Mouse (Mus musculus): ENCODE measurements around the gene Gpatch4. TPM values are rescaled to one million over a fixed set of nuclear protein-coding genes. Genes with fewer than 3 reads are reported as not detected.

The Gpatch4 gene
- polyA plus RNA-seq (2017; shearing (Covaris generic)): 10 to 100 TPM; 20.8 to 37.5 (median 36.6) TPM

DNA sequence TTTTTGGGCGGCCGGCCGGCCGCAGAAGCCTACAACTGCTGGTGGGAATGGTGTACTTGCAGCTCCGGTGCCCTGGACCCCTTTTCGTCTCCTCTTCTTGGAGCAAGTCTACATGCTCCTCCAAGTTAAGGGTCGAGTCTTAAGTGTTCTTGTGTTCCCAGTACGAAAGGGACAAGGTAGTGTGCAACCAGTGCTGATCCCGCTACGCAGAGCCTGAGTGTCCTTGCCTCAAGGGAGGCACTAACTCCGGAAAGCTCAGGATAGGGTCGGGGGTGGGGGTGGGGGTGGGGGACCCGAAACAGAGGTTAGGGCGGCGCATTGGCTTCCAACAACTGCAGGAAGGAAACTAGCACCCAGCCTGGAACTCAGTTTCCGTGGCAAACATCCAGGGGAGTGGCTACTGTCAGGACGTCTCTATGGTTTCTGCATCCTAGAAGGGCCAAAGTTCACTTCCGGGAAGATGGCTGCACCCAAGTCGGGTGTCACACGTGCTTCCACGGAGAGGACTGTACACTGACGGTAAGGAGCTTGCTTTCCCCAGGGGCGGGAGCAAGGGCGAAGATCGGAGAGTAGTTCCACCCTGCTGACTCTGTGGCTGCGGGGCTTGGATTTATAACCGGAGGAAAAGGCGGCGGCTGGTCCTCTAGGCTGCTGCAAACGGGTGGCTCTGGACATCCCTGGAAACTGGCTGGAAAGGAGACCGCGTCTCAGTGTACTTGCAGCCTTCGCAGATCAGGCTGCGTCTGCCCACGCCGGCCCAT, at the start of gene Gpatch4:
Gene Gpatch4 (plus strand): TSS at position 448 of the 761 bp plus-strand sequence.
- peak; percentile 97 for ATAC-seq

DNA sequence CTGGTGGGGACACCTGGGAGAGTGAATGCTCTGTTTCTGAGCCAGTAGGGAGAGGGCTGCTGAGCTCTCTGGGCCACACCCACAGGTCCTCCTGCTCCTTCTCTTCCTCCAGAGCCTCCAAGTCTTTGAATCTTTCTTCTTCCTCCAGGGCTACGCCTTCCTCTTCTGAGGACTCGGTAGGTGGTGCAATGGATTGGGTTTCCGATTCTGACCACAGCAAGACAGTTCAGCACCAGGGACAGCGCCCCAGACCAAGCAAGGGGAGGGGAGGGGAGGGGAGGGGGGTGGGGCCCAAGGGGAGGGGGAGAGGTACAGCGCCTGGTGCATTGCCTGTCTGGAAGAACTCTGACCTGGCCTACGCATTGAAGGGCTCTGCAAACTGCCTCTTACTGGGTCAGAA, 49.5 kb upstream of the Gpatch4 start:
- no peak for ATAC-seq

DNA sequence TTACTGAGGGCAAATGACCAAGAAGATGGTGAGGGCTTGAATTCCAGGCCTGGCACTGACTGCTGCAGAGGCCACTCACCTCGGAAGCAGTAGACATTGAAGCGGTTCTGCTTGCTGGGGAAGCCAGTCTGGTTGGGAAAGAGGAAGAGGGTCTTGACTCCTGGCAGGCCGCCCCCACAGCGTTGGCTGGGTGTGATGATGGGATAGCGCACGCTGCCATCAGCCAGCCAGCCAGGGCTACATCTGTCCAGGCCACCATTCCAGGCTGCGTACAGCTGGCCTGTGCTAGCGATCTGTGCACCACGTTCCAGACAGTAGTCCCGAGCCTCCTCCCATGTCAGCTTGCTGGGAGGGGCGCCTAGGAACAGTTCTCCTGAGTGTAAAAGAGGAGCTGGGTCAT, 47.6 kb upstream of the Gpatch4 start:
- ATAC-seq: no peak

DNA sequence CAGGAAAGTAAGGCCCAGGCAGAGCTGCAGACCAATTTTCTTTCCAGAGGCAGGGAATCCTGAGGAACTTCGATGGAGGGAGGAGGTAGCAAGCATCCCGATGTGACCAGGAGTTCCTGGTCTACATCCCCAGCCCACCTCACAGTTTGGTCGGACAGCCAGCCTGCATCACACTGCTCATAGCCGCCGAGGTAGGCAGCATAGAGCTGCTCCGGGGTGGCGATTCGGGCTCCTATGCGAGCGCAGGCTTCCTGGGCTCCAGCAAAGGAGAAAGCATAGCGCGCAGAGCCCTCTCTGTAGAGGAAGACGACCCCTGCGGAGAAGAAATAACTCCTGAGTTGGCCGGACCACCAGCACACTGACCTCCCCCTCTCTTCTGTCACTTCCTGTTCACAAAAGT, 46.5 kb upstream of the Gpatch4 start:
- no peak for ATAC-seq

DNA sequence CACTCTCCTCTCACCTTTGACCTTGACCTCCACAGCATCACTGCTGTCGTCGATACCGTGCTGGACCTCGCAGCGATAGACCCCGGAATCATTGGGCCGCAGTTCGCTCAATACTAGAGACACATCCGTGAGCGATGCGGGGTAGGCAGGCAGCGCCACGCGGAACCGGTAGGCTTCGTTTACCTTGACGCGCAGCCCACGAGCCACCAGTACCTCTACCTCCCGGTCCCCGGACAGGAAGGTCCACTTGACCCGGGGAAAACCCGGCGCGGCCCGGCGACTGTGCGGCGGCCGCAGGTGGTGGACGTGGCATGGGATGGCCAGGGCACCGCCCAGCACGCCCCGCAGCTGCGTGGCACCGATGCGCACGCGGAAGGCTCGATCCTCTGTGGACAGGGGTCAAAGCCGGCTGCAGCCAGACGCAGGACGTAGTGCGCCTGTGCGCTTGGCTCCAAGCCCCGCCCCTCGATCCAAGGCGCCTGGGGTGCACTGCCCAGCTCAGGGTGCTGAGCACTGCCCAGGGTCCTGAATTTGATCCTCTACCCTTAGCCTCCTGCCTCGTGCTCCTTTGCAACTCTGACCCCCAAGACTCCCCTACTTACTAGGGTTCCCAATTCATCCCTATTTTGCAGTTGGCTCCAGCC, 45.8 kb upstream of the Gpatch4 start:
- no peak for ATAC-seq

DNA sequence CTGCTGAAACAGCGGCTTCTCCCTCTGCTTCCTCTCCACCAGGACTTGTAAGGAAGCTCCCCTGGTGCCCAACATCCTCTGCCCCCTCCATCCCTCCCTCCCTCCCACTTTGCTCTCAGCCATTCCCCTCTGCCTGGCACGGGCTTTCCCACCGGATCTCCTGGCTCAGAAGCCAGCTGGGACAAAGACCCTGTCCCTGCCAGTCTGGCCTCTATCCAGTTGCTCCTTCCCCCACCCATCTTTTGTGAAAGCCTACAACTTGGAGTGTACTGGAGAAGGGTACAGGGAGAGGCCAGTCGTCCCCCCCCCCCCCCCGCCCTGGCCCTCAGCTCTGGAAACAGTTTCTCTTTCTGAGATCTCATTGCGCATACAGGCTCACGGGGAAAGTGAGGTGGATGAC, 44.2 kb upstream of the Gpatch4 start:
- ATAC-seq: no peak

DNA sequence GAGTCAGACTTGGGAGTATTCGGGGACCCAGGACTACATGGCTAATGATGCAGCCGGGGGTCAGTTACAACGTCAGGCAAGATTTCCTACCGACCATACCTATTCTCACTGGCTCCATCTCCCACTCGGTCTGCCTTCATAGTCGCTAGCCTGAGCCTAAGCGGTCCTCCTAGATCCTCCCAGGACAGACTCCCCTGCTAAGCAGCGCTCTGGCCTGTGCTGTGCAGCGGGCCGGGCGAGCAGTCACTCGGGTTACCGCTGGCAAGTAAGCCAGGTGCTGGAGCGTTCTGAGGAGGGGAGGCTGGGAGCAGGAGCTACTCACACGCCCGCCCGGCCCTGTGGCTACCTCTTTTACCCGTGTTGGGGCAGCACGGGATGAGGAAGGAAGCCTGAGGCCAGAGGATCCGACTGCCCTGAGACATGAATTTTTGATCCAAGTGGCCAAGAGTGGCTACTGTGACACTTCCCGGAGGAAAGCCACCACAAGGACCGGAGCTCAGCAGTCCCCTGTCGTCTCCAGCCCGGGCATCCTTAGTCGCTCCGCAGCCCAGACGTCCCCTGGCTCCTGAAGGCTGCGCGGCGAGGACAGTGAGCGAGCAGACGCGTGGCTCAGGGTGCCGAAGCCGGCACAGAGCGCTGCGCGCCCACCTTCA, 43.5 kb upstream of the Gpatch4 start:
- ATAC-seq: no peak

DNA sequence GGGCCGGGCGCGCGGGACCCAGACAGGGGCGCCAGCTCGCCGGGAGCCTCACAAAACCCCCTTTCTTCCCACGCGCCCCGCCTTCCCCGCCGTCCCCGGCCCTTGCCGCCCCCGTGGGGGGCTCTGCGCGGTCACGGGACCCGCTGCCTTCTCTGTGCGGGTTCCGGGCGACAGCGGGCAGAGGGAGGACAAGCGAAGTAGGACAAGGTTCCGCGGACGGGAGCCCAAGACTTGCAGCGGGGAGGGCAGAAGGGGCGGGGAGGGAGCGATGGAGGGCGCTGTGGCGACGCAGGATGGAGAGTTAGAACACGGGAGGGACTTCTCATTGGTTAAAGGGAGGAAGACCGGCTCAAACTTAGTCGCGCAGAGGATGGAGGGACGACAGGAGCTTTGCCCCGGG, 42.7 kb upstream of the Gpatch4 start, which contains the start of gene Bcan:
Gene Bcan (minus strand): TSS at position 50 of the 400 bp plus-strand sequence.
- ATAC-seq: no peak

DNA sequence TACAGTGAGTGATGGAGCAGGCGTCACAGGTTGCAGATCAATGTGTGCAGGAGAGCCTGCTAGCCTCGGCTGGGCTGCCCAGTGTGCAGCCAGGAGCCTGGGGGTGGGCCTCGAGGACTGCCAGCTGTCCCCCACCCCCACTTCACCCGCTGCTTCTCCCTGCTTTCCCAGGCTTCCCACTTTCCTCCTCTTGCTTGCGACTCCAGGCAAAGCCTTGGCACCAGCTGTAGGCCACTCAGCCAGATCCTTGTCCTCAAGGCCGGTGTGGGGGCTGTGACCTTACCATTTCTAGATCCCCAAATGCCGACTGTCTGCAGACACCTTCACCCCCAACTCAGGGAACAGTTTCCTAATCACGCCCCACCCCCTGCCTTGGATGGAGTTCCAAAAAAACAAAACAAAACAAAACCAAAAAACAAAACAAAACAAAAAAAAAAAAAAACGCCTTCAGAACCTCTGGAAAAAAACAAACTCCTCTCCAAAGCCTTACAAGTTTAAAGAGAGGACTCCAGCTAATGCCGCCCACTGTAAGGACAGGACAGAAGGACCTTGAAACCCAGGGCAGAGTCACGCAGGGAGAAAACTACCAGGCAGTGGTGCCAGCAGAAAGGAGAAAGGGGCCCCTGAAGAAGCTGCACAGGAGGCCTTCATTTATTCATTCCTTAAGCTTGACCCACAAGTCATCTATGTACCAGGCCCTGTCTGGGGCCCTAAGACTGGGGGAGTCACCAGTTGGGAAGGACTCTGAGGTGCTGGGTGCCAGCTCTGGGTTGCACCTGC, 41.9 kb upstream of the Gpatch4 start:
- ATAC-seq: no peak

DNA sequence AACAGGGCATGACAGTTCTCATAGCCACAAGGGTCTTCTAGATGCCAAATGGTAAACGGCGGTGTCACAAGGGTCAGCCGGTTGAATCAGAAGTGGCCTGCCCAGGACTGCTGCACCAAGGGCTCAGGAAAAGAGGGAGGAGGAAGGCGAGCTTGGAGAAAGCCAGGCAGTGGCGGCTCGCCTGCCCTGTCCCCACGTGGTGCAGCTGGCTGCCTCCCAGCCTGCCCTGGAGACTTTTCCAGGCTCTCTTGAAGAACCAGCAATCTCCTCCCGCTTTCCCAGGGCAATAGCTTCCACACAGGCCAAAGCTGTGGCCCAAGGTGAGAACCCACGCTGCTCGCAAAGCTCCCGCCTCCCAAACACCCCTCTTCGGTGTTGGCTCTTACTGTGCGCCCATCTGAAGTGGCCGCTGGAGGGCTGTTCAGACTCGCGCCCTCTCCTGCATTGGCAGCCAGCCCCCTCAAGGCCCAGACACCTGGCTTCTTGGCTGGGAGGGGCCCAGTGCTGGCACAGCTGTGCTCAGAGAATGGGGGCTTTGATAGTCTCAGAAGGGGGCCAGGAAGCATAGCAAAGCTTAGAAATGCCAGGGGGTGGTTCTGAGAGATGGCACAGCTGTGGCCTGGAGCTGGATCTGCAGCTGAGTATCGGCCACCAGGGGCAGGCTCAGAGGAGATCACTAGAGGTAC, 40.5 kb upstream of the Gpatch4 start:
- no peak for ATAC-seq

DNA sequence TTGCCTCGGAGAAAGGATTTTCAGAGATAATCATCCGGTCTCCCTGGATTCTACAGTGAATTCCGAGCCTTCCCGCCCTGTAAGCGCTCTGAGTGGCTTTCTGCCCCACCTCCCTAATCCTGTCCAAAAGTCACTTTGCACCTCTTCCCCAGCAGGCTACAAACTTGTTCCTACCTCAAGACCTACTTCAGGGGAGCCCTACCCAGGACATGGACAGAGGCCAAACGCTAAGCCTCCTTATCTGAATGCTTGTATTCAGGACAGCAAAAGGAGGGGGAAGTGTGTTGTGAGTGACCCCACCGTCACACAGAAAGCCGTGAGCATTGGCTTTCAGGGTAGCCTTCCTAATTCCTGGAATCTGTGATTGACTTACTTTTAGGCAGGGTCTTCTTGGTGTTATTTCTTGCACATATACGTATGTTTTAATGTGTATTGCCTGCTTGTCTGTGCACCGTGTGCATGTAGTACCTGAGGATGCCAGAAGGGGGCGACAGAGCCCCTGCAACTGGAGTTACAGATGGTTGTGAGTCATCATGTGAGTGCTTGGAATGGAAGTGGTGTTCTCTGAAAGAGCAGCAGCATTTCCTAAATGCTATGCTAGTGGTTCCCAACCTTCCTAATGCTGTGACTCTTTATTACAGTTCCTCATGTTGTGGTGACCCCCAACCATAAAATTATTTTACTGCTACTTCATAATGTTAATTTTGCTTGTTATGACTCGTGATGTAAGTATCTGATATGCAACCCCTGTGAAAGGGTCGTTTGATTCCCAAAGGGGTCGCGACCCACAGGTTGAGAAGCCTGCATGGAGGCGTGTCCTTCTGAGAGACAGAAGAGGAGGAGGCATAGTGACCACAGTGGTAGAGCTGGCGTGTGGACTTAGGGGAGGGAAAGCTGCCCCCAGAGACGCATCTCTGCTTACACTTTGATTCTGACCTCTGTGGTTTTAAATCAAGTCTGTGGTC, 36.8 kb upstream of the Gpatch4 start:
- ATAC-seq: no peak

DNA sequence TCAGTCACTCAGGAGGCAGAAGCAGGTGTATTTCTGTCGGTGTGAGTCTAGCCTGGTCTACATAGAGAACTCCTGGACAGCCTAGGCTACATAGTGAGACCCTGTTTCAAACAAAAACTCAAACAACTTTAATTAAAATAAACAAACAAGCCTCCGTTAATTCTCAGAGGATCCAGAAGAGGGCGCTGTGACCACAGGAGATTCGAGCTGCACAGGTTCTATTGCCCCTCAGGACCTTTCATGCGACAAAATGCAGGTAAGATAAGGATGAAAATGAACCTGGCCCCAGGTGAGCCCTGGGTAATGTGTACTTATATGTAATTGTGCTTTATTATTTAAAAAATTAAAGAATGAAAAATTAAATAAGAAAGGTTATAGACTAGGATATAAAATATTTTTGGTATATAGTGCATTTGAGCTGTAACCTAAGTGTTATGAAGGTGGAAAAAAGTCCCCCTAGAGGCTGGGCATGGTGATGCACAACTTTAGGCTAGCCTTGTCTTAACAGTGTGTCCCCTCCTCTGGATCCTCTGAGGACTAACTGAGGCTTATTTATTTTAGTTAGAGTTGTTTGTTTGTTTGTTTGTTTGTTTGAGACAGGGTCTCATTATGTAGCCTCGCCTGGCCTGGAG, 32.2 kb upstream of the Gpatch4 start:
- ATAC-seq: no peak

DNA sequence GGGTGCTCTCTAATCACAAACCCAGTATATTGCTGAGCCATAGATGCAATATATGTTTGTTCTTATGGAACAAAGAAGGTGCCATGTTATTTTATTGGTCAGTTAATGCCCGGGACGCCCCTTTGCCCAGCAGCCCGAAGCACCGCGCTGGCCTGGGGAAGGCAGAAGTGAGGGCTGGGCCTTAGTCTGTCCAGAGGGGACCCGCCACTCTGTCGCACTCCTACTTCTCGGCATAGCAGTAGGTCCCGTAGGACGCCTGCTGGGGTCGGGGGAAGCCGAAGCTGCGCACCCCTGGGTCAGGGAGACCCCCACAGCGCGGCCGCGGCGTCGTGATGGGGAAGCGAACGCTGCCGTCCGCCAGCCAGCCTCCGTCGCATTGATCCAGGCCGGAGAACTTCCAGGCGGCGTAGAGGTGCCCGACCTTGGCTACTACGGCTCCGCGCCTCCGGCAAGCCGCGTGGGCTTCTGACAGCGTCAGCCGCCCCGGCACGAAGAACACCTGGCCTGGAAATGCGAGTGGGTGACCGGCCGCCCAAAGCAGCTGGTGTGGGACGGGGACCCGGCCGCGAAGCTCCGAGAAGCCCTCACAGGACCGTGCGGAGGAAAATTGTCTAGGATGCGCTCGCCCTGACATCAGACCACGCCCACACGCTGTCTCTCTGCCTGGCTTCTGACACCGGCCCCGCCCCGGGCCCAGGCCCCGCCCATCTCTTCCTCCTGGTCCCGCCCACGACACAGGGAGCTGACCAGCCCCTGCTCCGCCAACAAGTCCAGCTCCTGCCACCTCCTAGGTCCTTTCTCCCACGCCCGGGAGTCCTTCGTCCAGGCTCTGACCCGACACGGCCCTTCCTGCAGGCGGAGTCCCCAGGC, 20.4 kb upstream of the Gpatch4 start:
- peak; percentile 77 for ATAC-seq

DNA sequence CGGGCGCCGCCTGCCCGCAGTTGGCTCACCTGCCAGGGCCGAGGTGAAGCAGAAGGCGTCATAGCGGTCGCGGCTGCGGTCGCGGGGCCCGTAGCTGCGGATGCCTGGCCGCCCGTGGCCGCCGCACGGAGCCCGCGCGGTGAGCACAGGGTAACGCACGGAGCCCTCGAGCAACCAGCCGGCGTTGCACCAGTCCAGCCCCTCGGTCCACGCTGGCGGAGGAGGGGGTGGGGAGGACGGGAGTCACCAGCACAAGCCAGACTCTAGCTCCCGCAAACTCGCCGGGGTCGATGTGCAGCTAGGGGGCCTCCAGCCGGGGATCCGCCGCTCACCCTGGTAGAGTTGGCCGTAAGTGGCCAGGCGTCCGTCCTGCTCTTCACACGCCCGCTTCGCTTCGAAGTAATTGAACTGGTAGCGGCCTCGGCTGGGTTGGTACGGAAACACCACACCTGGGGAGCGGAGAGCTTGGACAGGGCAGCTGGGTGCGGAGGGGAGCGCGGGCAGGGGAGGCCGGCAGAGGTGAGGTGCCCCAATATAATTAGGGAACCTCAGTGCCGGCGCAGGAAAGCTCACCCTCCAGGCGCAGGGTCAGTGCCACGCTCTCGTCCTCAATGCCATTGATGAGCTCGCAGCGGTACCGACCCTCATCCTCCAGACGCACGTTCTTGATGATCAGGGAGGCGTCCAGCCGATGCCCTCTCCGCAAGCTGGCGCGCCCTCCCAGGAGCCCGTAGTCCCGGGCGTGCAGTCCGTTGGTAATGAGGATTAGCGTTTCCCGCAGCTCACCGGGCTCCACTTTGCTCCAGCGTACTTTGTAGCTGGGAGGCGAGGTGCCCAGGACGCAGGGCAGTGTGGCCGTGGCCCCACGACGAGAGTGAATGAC, 19.5 kb upstream of the Gpatch4 start:
- peak; percentile 41 for ATAC-seq

DNA sequence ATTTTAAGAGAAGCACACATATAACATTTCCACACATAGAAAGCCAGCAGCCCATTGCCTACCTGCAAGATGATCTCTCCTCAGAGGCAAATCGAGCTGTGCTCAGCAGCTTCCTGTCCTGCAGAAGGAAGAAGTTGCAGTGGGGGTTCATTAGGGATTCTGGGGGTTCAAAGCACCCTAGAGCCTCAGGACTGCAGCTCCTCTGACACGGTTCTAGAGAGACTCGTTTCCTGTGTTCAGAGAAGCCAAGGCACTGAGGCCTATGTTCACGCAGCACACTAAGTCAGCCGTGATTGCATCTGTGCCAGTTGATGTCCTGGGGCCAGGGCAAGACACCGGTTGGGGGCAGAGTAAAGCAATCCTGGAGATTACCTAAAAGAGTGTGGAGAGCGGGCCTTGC, 16.1 kb upstream of the Gpatch4 start:
- ATAC-seq: no peak

DNA sequence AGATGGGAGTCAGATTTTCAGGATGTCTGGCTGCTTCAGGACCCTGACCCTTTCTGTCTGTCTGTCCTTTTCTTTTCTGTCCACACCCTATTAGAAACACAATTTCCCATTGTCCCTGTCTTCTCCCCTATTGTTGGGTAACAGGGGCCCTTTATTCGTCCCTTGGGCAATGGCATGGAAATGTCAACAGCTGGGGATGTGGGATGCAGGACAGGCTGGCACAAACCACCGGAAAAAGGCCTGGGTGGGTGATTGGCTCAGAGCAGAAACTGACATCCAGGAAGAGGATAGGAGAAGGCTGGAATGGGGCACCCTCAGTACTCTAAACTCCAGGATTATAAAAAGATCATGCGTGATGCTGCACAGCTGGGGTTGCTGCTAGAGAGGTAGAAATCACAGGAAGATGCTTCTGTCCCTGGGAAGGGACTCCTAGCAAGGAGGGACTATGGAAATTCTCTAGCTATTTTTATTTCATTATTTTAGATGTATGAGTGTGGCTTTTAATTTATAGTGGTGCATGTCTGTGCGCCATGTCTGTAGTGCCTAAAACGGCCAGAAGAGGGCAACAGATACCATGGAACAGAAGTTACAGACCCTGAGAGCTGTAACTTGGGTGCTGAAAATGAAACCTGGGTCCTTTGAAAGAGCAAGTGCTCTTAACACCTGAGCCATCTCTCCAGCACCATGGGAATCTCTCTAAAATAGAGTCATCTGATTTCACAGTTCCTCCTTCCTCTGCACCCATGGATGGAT, 15.3 kb upstream of the Gpatch4 start, which contains the start of gene Hapln2:
Gene Hapln2 (minus strand): TSS at position 150 of the 753 bp plus-strand sequence.
- no peak for ATAC-seq

DNA sequence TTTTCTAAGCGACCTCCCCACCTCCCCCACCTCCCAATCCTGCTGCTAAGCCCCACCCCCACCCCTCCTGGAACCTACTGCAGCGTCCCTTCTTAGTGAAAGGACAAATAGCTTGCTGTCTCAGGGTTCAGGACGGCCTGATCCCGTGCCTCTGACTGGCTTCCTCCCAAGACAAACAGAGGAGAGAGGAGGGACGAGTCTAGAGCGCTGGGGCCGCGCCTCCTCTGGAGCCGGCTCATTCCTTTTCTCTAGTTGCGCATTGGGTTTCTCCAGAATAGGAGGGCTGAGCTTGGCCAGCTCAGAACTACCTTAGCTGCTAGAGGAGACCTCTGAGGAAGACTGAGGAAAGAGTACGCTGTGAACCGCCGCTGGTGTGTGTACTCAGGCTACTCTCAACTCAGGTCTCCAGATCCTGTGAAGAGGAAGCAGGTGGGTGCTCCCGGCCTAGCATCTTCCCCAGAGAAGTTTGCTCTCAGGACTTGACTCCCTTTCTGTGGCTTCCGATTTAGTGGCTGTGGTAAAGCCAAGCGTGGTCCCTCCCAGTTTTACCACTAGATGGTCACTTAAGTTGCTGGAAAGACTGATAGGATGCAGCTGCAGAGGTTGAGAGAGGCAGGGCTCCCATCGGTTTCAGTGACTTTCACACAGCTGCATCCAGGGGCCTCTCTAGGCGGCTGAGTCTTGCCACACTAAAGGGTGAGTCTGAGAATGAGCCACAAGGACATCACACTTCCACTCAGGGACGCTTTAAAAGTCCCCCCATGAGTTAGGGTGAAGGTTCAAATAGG, 12.1 kb upstream of the Gpatch4 start:
- ATAC-seq: no peak
